Mouse (Mus musculus): ENCODE results near the gene Olfr206. TPM values are rescaled to one million over a fixed set of nuclear protein-coding genes. Genes with fewer than 3 reads are reported as not detected.
"Not testable (repeated sequence)": the region's sequence is repeated elsewhere in the genome, so short reads cannot be mapped to it uniquely, and the experiment has no call there.

Gene Olfr206
- total RNA-seq (2021) = not detected

GRCm38 (mm10) chr16:59349146-59349545 lies at the start of gene Olfr206:
TSS of gene Olfr206 (minus strand) at chr16:59349246.
- intact Hi-C loops (cut with DNase I) = no loop called here
- no peak for DNase-seq

- no peak for DNase-seq
- intact Hi-C loops (cut with DNase I) = no loop called here
These were observed 44.3 kb upstream of the Olfr206 start for GRCm38 (mm10) chr16:59393300-59393699.

GRCm38 (mm10) chr16:59363893-59364292 lies 14.8 kb upstream of the Olfr206 start, which contains the start of gene Olfr209:
TSS of gene Olfr209 (minus strand) at chr16:59363993.
- intact Hi-C loops (cut with DNase I) = no loop called here
- DNase-seq = no peak

- intact Hi-C loops (cut with DNase I) = no loop called here
These were observed 18.0 kb downstream of the Olfr206 start, which contains the start of gene Olfr205 for GRCm38 (mm10) chr16:59331038-59331437. TSS of gene Olfr205 (minus strand) at chr16:59331138.

GRCm38 (mm10) chr16:59323262-59323661 lies 25.8 kb downstream of the Olfr206 start:
- intact Hi-C loops (cut with DNase I); DNase-seq: not testable (repeated sequence)

More at GRCm38 (mm10) chr16:59331038-59331437, 18.0 kb downstream of the Olfr206 start, which contains the start of gene Olfr205:
- DNase-seq = no peak

- DNase-seq = no peak
- intact Hi-C loops (cut with DNase I) = no loop called here
These were observed 30.9 kb downstream of the Olfr206 start, which contains the start of gene Olfr204 for GRCm38 (mm10) chr16:59318148-59318547. TSS of gene Olfr204 (minus strand) at chr16:59318248.

GRCm38 (mm10) chr16:59298581-59298980 lies 50.5 kb downstream of the Olfr206 start, which contains the start of gene Olfr203:
TSS of gene Olfr203 (plus strand) at chr16:59298881.
- intact Hi-C loops (cut with DNase I) = no loop called here
- DNase-seq = no peak

Other genes starting within 250 kb of the Olfr206 start
- not detected for gene Olfr193, start 237.4 kb downstream of the Olfr206 start, total RNA-seq (2021)
- gene Olfr194, start 228.2 kb downstream of the Olfr206 start, total RNA-seq (2021) = not detected
- not detected for gene Olfr195, start 202.2 kb downstream of the Olfr206 start, total RNA-seq (2021)
- gene Olfr196, start 178.8 kb downstream of the Olfr206 start, total RNA-seq (2021) = not detected
- not detected for gene Olfr198, start 145.7 kb downstream of the Olfr206 start, total RNA-seq (2021)
- gene Olfr199, start 129.5 kb downstream of the Olfr206 start, total RNA-seq (2021) = not detected
- gene Olfr201, start 76.6 kb downstream of the Olfr206 start, total RNA-seq (2021) = not detected
- not detected for gene Olfr202, start 62.5 kb downstream of the Olfr206 start, total RNA-seq (2021)
- not detected for gene Olfr203, start 50.4 kb downstream of the Olfr206 start, total RNA-seq (2021)
- gene Olfr204, start 31.0 kb downstream of the Olfr206 start, total RNA-seq (2021) = not detected
- gene Olfr205, start 18.1 kb downstream of the Olfr206 start, total RNA-seq (2021) = not detected
- gene Olfr209, start 14.7 kb upstream of the Olfr206 start, total RNA-seq (2021) = not detected
- not detected for gene Gabrr3, start 58.1 kb upstream of the Olfr206 start, total RNA-seq (2021)
- gene Riox2, start 122.5 kb upstream of the Olfr206 start, total RNA-seq (2021) = 10 to 100 TPM; 15.4 to 16.7 TPM